Mouse (Mus musculus) 3134 (cell line): ENCODE results near the gene Caskin2.
A peak's percentile ranks its signal among the peaks of the same experiment; 100 is the strongest.
"Not testable (repeated sequence)": the region's sequence is repeated elsewhere in the genome, so short reads cannot be mapped to it uniquely, and the experiment has no call there.

Source experiments
- DNase-seq: peaks from one replicate; pipeline ENCODE4 v3.0.0-alpha.2; 2011; ENCODE audit warnings: low spot score; ENCODE audit not compliant: insufficient read length; ENCODE audit errors: extremely low read depth

The Caskin2 gene

DNA sequence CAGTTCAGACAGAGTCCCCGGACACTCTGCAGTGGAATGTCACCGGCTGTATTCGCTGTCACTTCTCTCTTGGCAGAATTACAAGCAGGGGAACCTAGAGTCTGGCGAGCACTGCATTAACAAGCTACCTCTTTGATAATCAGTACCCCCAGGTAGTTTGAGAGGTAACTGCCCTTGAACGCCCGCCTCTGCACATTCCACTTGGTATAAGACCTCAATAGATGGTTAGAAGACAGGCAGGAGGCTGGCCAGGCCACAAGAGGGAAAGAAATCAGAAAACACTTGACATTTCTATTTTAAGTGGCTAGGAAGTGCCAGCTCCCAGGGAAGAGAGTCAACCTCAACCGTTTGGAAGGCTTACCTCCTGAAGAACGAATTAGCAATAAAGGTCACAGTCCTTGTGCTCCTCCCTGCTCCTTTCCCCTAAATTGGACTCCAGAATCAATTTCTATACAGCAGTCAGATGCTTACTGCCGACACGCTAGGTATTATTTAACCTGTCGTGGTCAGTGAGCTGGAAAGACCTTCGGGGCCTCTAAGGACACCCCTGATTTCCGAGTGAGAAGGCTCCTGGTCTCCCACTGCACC lies 47.0 kb downstream of the Caskin2 start:
- DNase-seq: no peak

DNA sequence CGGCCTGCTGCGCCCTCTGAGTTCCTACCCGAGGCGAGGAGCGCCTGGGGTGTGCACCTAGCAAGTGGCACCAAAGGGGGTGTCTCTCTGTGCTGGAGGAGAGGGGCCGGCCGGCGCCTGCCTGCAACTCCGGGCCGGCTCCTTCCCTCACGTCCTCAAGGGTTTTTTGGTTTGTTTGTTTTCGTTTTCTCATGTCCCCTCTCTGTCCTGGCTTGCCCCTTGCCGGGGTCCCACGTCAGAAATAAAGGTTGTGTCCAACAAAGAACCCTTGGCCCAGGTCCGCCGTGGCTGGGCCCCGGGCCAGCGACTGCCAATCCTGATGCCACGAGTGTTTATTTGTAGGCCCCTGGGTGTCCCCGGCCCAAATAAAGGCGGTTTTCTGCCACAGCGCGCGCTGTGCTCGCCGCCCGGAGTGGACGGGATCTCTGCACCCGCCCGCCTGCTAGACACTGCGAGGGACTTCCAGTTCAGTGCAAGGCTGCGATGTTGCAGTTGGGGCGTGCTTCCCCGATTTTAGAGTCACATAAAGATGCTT lies 47.8 kb downstream of the Caskin2 start:
- DNase-seq: peak; percentile 89

DNA sequence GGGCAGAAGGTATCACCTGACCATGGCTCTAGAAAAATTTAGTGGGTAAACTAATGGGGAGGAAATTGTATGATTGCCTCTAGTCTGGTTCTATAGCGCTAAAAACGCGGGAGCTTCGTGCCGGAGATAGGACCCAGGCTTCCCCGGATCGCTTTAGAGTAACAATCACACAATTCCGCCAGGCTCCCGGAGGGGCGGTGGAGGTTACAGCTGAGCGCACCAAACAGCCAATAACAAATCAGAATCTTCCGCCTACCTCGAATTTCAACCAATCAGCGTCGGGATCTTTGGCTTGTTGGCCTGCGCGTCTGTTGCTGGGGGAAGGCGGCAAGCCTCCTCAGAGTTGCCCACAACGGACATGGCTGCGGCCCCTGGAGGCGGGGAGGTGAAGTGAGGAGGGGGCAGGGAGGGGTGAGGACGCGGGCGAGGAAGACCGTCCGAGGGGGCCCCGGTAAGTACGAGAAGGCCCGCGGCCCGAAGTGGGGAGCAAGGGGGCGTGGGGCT lies 48.3 kb downstream of the Caskin2 start, which contains the start of gene Tmem94:
Gene Tmem94, plus strand, starts transcription at position 331 of the 504 bp plus-strand sequence.
- DNase-seq: peak; percentile 91

DNA sequence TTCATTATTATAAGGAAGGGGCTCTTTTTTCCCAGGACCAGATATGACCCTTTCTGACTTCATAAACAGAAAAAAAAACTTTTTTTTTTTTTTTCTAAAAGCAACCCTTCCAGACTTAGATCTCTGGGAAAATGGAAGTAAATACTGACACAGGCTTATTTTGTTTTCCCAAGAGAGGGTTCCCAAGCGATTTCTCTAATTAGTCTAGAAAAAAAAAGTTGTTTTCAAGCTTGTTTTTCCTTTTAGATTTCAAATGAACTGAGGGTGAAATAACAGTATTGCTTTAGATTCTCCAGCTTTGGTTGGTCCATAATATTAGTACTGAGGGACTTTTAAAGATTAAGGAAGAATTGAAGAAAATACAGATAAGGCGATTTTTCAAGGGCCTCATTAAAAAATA lies 48.7 kb downstream of the Caskin2 start:
- DNase-seq: no peak

DNA sequence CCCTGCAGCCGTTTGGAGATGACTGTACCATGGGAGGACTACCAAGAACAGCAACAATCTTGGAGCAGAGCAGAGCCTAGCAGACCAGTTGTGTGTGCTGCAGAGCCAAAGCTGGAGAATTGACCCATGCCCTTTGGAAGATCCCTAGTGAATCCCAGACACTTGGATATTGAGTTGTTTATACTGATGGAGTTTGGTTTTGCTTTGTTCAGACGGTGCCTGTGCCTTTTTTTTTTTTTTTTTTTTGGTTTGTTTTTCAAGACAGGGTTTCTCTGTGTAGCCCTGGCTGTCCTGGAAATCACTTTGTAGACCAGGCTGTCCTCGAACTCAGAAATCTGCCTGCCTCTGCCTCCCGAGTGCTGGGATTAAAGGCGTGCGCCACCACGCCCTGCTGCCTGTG lies 51.3 kb downstream of the Caskin2 start:
- not testable (repeated sequence) for DNase-seq

DNA sequence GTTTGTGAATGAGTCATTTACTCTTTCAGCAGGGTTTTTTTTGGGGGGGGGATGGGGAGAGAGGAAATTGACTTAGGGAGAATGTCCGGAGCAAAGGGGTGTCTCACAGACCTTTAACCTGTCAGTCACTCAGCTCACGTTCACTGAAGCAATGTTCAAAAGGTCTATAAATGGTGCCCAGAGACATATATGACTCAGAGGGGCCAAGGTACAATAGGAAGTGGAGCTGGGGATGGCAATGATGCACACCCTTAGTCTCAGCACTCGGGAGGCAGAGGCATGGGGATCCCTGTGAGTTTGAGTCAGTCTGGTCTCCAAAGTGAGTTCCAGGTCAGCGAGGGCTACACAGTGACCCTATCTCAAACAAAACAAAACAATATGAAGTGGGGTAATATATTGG lies 60.0 kb downstream of the Caskin2 start:
- no peak for DNase-seq

DNA sequence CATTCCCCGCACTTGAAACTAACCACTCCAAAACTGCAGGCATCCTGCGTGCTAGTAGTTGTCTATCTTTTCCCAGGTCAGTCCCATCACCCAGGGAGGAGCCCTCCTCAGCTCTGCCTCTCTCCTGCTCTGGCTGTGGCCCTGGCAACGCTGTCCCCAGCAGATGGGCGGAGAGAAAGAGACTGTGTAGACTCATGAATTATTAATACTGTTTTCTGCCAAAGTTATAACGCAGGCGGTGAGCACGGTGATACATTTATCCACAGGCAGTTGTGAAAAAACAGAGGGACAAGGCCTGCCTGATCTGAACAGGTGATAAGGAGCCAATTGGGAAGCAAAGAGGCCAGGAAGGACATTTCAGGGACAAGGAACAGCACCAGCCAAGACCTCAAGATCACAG lies 60.8 kb downstream of the Caskin2 start:
- DNase-seq: no peak

DNA sequence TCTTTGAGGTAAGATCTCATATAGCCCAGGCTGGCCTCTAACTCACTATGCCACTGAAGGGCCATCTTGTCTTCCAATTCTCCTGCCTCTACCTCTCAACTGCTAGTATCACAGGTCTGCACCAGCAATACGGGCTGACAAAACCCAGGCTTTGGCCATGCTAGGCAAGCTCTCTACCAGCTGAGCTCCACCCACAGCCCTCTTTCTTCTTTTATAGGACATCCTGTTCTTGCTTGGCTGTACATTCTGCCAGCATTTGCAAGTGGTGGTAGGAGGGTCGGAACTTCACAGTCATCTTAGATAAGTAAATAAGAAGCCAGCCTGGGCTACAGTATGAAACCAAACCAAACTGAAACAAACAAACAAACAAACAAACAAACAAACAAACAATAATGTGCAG lies 61.7 kb downstream of the Caskin2 start:
- DNase-seq: no peak

DNA sequence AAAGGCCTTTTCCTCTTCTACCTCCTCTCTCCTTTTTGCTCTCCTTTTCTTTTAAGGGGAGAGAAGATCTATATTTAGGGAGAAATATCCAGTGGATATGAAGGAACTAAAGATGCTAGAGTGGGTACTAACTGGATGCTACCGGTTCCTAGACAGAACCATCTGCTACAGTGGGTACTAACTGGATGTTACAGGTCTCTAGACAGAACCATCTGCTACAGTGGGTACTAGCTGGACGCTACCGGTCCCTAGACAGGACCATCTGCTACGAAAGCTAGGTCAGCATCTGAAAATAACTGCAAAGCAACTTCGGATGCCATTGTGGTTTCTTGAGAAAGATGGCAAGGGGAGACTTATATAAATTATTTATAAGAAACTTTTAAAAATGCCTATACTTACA lies 63.6 kb downstream of the Caskin2 start:
- DNase-seq: no peak
